Mouse (Mus musculus): ENCODE measurements around the gene Pdgfc. TPM values are rescaled to one million over a fixed set of nuclear protein-coding genes. Genes with fewer than 3 reads are reported as not detected.

Pdgfc gene
- polyA plus RNA-seq, 1 experiment from 2014 or later: 7.7 TPM

Other genes starting within 250 kb of the Pdgfc start
- 2.2 and 7.3 TPM in 2 replicates for gene Gria2, start 233.6 kb upstream of the Pdgfc start, polyA plus RNA-seq (2016; fragmentation: Nextera tagmentation; extraction: Ambion mirVana)
- 6.9 and 8.4 TPM in 2 replicates for gene Glrb, start 122.8 kb upstream of the Pdgfc start, polyA plus RNA-seq (2016; fragmentation: Nextera tagmentation; extraction: Ambion mirVana)